Mouse (Mus musculus): ENCODE results near the gene Gm49321. TPM values are rescaled to one million over a fixed set of nuclear protein-coding genes. Genes with fewer than 3 reads are reported as not detected.

The Gm49321 gene
- total RNA-seq, 1 experiment from 2014 or later, result not detected

DNA sequence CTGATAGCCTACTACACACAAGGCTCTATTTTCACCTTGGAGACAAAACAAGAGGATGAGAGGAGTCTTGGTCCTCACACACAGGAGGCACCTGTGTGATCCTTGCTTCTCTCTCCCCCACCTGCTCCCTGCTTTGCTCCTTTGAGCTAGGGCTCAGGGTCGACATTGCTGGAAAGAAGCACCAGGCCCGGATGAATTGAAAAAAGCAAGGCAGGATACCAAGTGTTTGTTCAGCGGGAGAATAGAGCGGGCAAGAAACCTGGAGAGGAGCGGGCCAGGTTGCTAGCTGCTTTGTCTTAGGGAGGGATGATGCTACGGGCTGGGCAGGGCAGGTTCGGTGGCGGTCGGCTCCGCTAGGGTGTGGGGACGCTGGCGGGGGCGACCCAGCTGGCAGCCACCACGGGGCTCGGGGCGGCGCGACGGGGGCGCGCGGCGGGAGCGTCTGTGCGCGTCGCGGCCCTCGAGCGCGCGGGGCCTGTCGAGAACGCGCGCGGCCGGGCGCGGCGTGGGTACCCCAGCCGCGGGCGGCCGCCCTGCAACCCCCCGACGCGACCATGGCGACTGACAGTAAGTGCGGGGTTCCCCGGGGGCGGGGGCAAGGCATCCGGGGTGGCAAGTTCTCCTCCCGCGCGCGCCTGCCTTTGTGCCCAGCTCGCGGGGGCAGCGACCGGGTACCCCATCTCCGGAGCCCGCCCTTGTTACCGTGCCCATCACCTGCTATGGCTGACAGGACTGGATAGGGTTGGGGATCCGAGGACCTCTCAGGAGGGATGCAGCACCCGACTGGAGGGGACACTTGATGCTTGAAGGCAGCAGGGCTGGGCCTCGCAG, 60.1 kb downstream of the Gm49321 start, which contains the start of gene Syt16:
Gene Syt16, plus strand, starts transcription at position 365 of the 831 bp plus-strand sequence.
- ATAC-seq (ENCODE audit: extremely low read depth, insufficient number of reproducible peaks, low FRiP score, poor library complexity, severe bottlenecking), result no peak

- ATAC-seq (ENCODE audit: extremely low read depth, insufficient number of reproducible peaks, low FRiP score, poor library complexity, severe bottlenecking), result no peak
These were observed 60.6 kb downstream of the Gm49321 start for GRCm38 (mm10) chr12:73998128-73998456.

GRCm38 (mm10) chr12:74002449-74002848, 65.0 kb downstream of the Gm49321 start:
- ATAC-seq (ENCODE audit: extremely low read depth, insufficient number of reproducible peaks, low FRiP score, poor library complexity, severe bottlenecking), result no peak

DNA sequence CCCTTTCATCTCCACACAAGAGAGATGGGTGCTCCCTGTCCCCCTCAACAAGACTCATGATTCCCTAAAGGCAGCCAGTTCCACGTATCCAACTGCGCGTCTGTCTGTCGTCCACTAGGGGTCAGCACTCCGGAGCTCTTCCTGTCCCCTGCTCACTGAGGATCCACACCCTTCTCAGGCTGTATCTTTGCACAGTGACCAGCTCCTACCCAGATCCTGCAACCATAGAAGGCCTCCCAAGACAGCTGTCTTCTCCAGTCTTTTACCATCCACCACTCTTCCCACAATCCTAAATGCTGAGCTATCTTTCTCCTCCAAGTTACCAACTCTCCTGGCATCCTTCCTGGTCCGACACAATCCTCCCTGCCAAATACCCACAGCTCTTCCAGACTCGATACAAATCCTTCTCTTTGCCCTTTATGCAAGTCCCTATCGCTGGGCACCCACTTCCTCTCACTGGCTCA, 72.0 kb downstream of the Gm49321 start:
- peak; percentile 30; the same call in 1 of the 2 replicates for ATAC-seq (ENCODE audit: extremely low read depth, insufficient number of reproducible peaks, low FRiP score, poor library complexity, severe bottlenecking)

GRCm38 (mm10) chr12:74013739-74014138, 76.3 kb downstream of the Gm49321 start:
- peak; percentile 67 for ATAC-seq (ENCODE audit: extremely low read depth, insufficient number of reproducible peaks, low FRiP score, poor library complexity, severe bottlenecking)

GRCm38 (mm10) chr12:74014739-74015270, 77.4 kb downstream of the Gm49321 start:
- ATAC-seq (ENCODE audit: extremely low read depth, insufficient number of reproducible peaks, low FRiP score, poor library complexity, severe bottlenecking), result no peak

GRCm38 (mm10) chr12:74015491-74015890, 78.0 kb downstream of the Gm49321 start:
- no peak for ATAC-seq (ENCODE audit: extremely low read depth, insufficient number of reproducible peaks, low FRiP score, poor library complexity, severe bottlenecking)

Other genes starting within 250 kb of the Gm49321 start
- 120 and 135 TPM in 2 replicates for gene Hif1a, start 36.3 kb upstream of the Gm49321 start, total RNA-seq (2017)
- 18.7 and 25.3 TPM in 2 replicates for gene Snapc1, start 26.8 kb downstream of the Gm49321 start, total RNA-seq (2017)
- not detected in 2 replicates for gene Syt16, start 60.0 kb downstream of the Gm49321 start, total RNA-seq (2017)

All from neutrophil, adult 5-6 weeks (primary cell).